Mouse (Mus musculus): ENCODE data around the gene Kifc1.

GRCm38 (mm10) chr17:33910346-33911051 is 20.0 kb upstream of the Kifc1 start:
- TF ChIP-seq E2F4 (IDR thresholded peaks at IDR 0.05; ENCODE audit: insufficient read depth) = no peak
- TF ChIP-seq USF1 (IDR thresholded peaks at IDR 0.05; ENCODE audit: low read depth) = no peak
- TF ChIP-seq MYOG (IDR thresholded peaks at IDR 0.05; ENCODE audit: control insufficient read depth in 1 of 3, insufficient read depth in 1 of 3, insufficient read length in 2 of 3, low read depth in 2 of 3) = no peak
- no peak for TF ChIP-seq POLR2A (IDR thresholded peaks at IDR 0.05; ENCODE audit: insufficient read length, low read depth)
- no peak for TF ChIP-seq SRF (IDR thresholded peaks at IDR 0.05; ENCODE audit: control insufficient read depth, insufficient read length, low read depth)

All from myocyte (in vitro differentiated cells).